Mouse (Mus musculus): ENCODE measurements around the gene Atad3a.

- TF ChIP-seq GATA1 (IDR thresholded peaks at IDR 0.05; ENCODE audit: low read length) (no peak), TAL1 (IDR thresholded peaks at IDR 0.05; ENCODE audit: low read length) (no peak)
These were observed 15.9 kb upstream of the Atad3a start for GRCm38 (mm10) chr4:155776704-155777335.

All from erythroblast, embryonic 14.5 days (primary cell).